Mouse (Mus musculus) retina, postnatal 7 days (tissue): ENCODE data around the gene AW551984.

Source experiments
- DNase-seq: peaks from one replicate; pipeline ENCODE4 v3.0.0-alpha.2; 2012; ENCODE audit warnings: low read depth, low spot score

Gene AW551984

GRCm38 (mm10) chr9:39603999-39604453, at the start of gene AW551984:
TSS of gene AW551984 (minus strand) at chr9:39604403.
- DNase-seq: no peak

GRCm38 (mm10) chr9:39647382-39647781, 43.2 kb upstream of the AW551984 start:
- DNase-seq: no peak

GRCm38 (mm10) chr9:39644785-39645184, 40.6 kb upstream of the AW551984 start, which contains the start of gene Olfr961:
TSS of gene Olfr961 (plus strand) at chr9:39645085.
- no peak for DNase-seq

- no peak for DNase-seq
Observed at GRCm38 (mm10) chr9:39633913-39634594, 29.9 kb upstream of the AW551984 start.

- no peak for DNase-seq
Observed at GRCm38 (mm10) chr9:39629069-39629468, 24.9 kb upstream of the AW551984 start.

GRCm38 (mm10) chr9:39624711-39625110, 20.5 kb upstream of the AW551984 start:
- DNase-seq: no peak

- no peak for DNase-seq
Observed at GRCm38 (mm10) chr9:39623783-39624182, 19.6 kb upstream of the AW551984 start.

GRCm38 (mm10) chr9:39621073-39621472, 16.9 kb upstream of the AW551984 start, which contains the start of gene Olfr960:
TSS of gene Olfr960 (plus strand) at chr9:39621373.
- no peak for DNase-seq

- no peak for DNase-seq
Observed at GRCm38 (mm10) chr9:39611953-39612352, 7.8 kb upstream of the AW551984 start.

- no peak for DNase-seq
Observed at GRCm38 (mm10) chr9:39610355-39610754, 6.2 kb upstream of the AW551984 start, which contains the start of gene Olfr148. TSS of gene Olfr148 (plus strand) at chr9:39610655.

GRCm38 (mm10) chr9:39608497-39608896, 4.3 kb upstream of the AW551984 start:
- no peak for DNase-seq

GRCm38 (mm10) chr9:39603333-39603845, 814 bp downstream of the AW551984 start:
- no peak for DNase-seq

GRCm38 (mm10) chr9:39602536-39603332, 1.5 kb downstream of the AW551984 start:
- no peak for DNase-seq

GRCm38 (mm10) chr9:39577050-39577449, 27.2 kb downstream of the AW551984 start:
- DNase-seq: no peak

- DNase-seq: no peak
Observed at GRCm38 (mm10) chr9:39575469-39575868, 28.7 kb downstream of the AW551984 start, which contains the start of gene Olfr959. TSS of gene Olfr959 (minus strand) at chr9:39575569.

- DNase-seq: no peak
Observed at GRCm38 (mm10) chr9:39558349-39558647, 45.9 kb downstream of the AW551984 start.

- DNase-seq: no peak
Observed at GRCm38 (mm10) chr9:39557529-39558348, 46.5 kb downstream of the AW551984 start.

- no peak for DNase-seq
Observed at GRCm38 (mm10) chr9:39553946-39554345, 50.3 kb downstream of the AW551984 start, which contains the start of gene Olfr958. TSS of gene Olfr958 (minus strand) at chr9:39554054.

GRCm38 (mm10) chr9:39550806-39551205, 53.4 kb downstream of the AW551984 start:
- no peak for DNase-seq
